Comparison of ENCODE assay signal across 21 mouse cellular contexts in genomic region chr14:24763275-24763812, GRCm38 (mm10).
DNase-seq lines count a peak whose midpoint lies in the region; ATAC-seq lines count a peak whose summit lies in the region.
"Had no signal": no experiment of that assay in that cellular context is flagged by ENCODE, and none has a peak within 500 bp of the region (broad histone marks: within the 10 kb centered on the region; RNA-seq: fewer than 3 reads in every experiment).

No protein-coding gene starts in this region.

- no peak overlapping the region for H3K4me3 ChIP-seq in lung, embryonic 16.5 days (ENCODE audit: low read length)
- no peak overlapping the region for H3K4me3 ChIP-seq in forebrain, embryonic 14.5 days (ENCODE audit: low read depth, low read length)
- no peak overlapping the region for H3K4me3 ChIP-seq in hindbrain, embryonic 16.5 days (ENCODE audit: low read length)
- H3K4me3 ChIP-seq in neural tube, embryonic 12.5 days: no peak overlapping the region
- H3K4me3 ChIP-seq: embryonic facial prominence, embryonic 15.5 days; heart, adult 2 months; limb, embryonic 10.5 days; liver, embryonic 13.5 days had no signal

- no peaks in the 10 kb centered on the region for H3K9me3 ChIP-seq in lung, embryonic 16.5 days (ENCODE audit: control insufficient read depth, low read length)
- no peaks in the 10 kb centered on the region for H3K9me3 ChIP-seq in forebrain, embryonic 14.5 days (replicated peaks; ENCODE audit: control insufficient read depth, low read length)
- H3K9me3 ChIP-seq in hindbrain, embryonic 16.5 days (ENCODE audit: control insufficient read depth, low read length): no peaks in the 10 kb centered on the region
- no peaks in the 10 kb centered on the region for H3K9me3 ChIP-seq in neural tube, embryonic 12.5 days
- H3K9me3 ChIP-seq: embryonic facial prominence, embryonic 15.5 days; limb, embryonic 10.5 days; liver, embryonic 13.5 days had no signal

- no peaks in the 10 kb centered on the region for H3K36me3 ChIP-seq in lung, embryonic 16.5 days (ENCODE audit: control insufficient read depth, insufficient read depth, low read length)
- no peaks in the 10 kb centered on the region for H3K36me3 ChIP-seq in forebrain, embryonic 14.5 days (ENCODE audit: control insufficient read depth, insufficient read depth, low read length)
- H3K36me3 ChIP-seq in hindbrain, embryonic 16.5 days (ENCODE audit: control insufficient read depth, insufficient read depth, low read length): no peaks in the 10 kb centered on the region
- no peaks in the 10 kb centered on the region for H3K36me3 ChIP-seq in neural tube, embryonic 12.5 days
- H3K36me3 ChIP-seq: embryonic facial prominence, embryonic 15.5 days; G1E; limb, embryonic 10.5 days; liver, embryonic 13.5 days had no signal

- H3K4me2 ChIP-seq in lung, embryonic 16.5 days (ENCODE audit: low read depth, low read length): no peak overlapping the region
- H3K4me2 ChIP-seq in forebrain, embryonic 14.5 days (ENCODE audit: low read length): no peak overlapping the region
- H3K4me2 ChIP-seq in hindbrain, embryonic 16.5 days (ENCODE audit: low read length): no peak overlapping the region
- no peak overlapping the region for H3K4me2 ChIP-seq in neural tube, embryonic 12.5 days (replicated peaks)
- H3K4me2 ChIP-seq: embryonic facial prominence, embryonic 15.5 days; liver, embryonic 13.5 days had no signal

- no peak for DNase-seq in lung, postnatal 25 days (ENCODE audit: low spot score)
- DNase-seq in forebrain, embryonic 14.5 days (ENCODE audit: low spot score): no peak
- no peak for DNase-seq in frontal cortex, postnatal 36 days (ENCODE audit: low spot score in 2 of 2)
- no peak for DNase-seq in adrenal gland, adult 2 months
- DNase-seq in right cerebral cortex, postnatal 4 days: no peak
- DNase-seq: adrenal gland, postnatal 25 days; cerebellum, postnatal 14 days; heart, adult 2 months; heart, postnatal 14 days; layer of hippocampus, postnatal 36 days; liver, embryonic 13.5 days; spleen, adult 18-20 months; thymus, adult 18-20 months had no signal

- 0 out of 2 replicates have a peak, but pooled peaks have one; percentile 28 for ATAC-seq in lung, embryonic 16.5 days (ENCODE audit: low read depth)
- ATAC-seq in forebrain, embryonic 14.5 days: peak; percentile 40
- ATAC-seq in hindbrain, embryonic 16.5 days: peak; percentile 38; the same call in 1 of the 2 replicates
- peak; percentile 59 for ATAC-seq in neural tube, embryonic 12.5 days (ENCODE audit: low FRiP score, low read depth)
- ATAC-seq: intestine, postnatal 0 days had no signal

- no peaks in the 10 kb centered on the region for H3K27me3 ChIP-seq in lung, embryonic 16.5 days (ENCODE audit: control insufficient read depth, insufficient read depth, low read depth, low read length)
- no peaks in the 10 kb centered on the region for H3K27me3 ChIP-seq in forebrain, embryonic 14.5 days (replicated peaks; ENCODE audit: control insufficient read depth, insufficient read depth, low read length)
- no peaks in the 10 kb centered on the region for H3K27me3 ChIP-seq in hindbrain, embryonic 16.5 days (replicated peaks; ENCODE audit: control insufficient read depth, insufficient read depth, low read length)
- no peaks in the 10 kb centered on the region for H3K27me3 ChIP-seq in neural tube, embryonic 12.5 days (replicated peaks)
- H3K27me3 ChIP-seq: liver, embryonic 13.5 days had no signal

- no peak overlapping the region for H3K27ac ChIP-seq in lung, embryonic 16.5 days (ENCODE audit: low read length)
- H3K27ac ChIP-seq in forebrain, embryonic 14.5 days (ENCODE audit: low read depth, low read length): peak overlapping the region; percentile 85
- H3K27ac ChIP-seq in hindbrain, embryonic 16.5 days (ENCODE audit: low read depth, low read length): peak overlapping the region; percentile 67
- peak overlapping the region; percentile 62 for H3K27ac ChIP-seq in neural tube, embryonic 12.5 days
- H3K27ac ChIP-seq: embryonic facial prominence, embryonic 15.5 days; heart, adult 2 months; limb, embryonic 10.5 days; liver, embryonic 13.5 days; macrophage had no signal

- whole genome bisulfite sequencing in lung, embryonic 16.5 days: 46% methylated on average over 9 of the region's 9 CpGs
- WGBS in forebrain, embryonic 14.5 days: 30% methylated on average over 9 of the region's 9 CpGs
- 55% methylated on average over 9 of the region's 9 CpGs for WGBS in hindbrain, embryonic 16.5 days
- WGBS in neural tube, embryonic 12.5 days: 39% methylated on average over 9 of the region's 9 CpGs

- no peak overlapping the region for H3K9ac ChIP-seq in lung, embryonic 16.5 days (ENCODE audit: low read length)
- 0 out of 2 replicates have a peak overlapping the region, but pooled peaks have one; percentile 35 for H3K9ac ChIP-seq in forebrain, embryonic 14.5 days (ENCODE audit: low read length)
- H3K9ac ChIP-seq in hindbrain, embryonic 16.5 days (ENCODE audit: low read depth, low read length): no peak overlapping the region
- H3K9ac ChIP-seq in neural tube, embryonic 12.5 days: no peak overlapping the region
- H3K9ac ChIP-seq: embryonic facial prominence, embryonic 15.5 days; liver, embryonic 13.5 days had no signal

- H3K4me1 ChIP-seq in lung, embryonic 16.5 days (replicated peaks; ENCODE audit: control insufficient read depth, insufficient read depth, low read length): no peaks in the 10 kb centered on the region
- H3K4me1 ChIP-seq in forebrain, embryonic 14.5 days (ENCODE audit: control insufficient read depth, insufficient read depth, low read length): peaks cover 56% of the 10 kb centered on the region
- peaks cover 21% of the 10 kb centered on the region for H3K4me1 ChIP-seq in hindbrain, embryonic 16.5 days (ENCODE audit: control insufficient read depth, insufficient read depth, low read depth, low read length)
- peaks cover 39% of the 10 kb centered on the region for H3K4me1 ChIP-seq in neural tube, embryonic 12.5 days
- H3K4me1 ChIP-seq: embryonic facial prominence, embryonic 15.5 days; liver, embryonic 13.5 days had no signal
